Mouse (Mus musculus): Measurements from ENCODE around the gene Sp2.

Gene Sp2

GRCm38 (mm10) chr11:96937549-96938425, 45.0 kb downstream of the Sp2 start:
- peak; percentile 80 to 83 for DNase-seq

GRCm38 (mm10) chr11:96935872-96936650, 46.7 kb downstream of the Sp2 start:
- no peak for DNase-seq

- DNase-seq = peak; percentile 88 to 91
Observed at GRCm38 (mm10) chr11:96934921-96935356, 47.8 kb downstream of the Sp2 start.

GRCm38 (mm10) chr11:96933562-96934276, 49.0 kb downstream of the Sp2 start:
- DNase-seq = no peak

GRCm38 (mm10) chr11:96931327-96932062, 51.3 kb downstream of the Sp2 start:
- peak; percentile 86 to 94 for DNase-seq

- no peak for DNase-seq
Observed at GRCm38 (mm10) chr11:96929766-96930331, 52.9 kb downstream of the Sp2 start.

GRCm38 (mm10) chr11:96929096-96929765, 53.5 kb downstream of the Sp2 start:
- peak; percentile 50 to 76 for DNase-seq

- DNase-seq = peak; percentile 36 to 62
Observed at GRCm38 (mm10) chr11:96928691-96929090, 54.1 kb downstream of the Sp2 start.

GRCm38 (mm10) chr11:96928088-96928487, 54.7 kb downstream of the Sp2 start, which contains the start of gene Prr15l:
TSS of gene Prr15l (plus strand) at chr11:96928104.
- no peak for DNase-seq

- no peak for DNase-seq
Observed at GRCm38 (mm10) chr11:96926587-96926986, 56.2 kb downstream of the Sp2 start.

- DNase-seq = no peak
Observed at GRCm38 (mm10) chr11:96925469-96926148, 57.1 kb downstream of the Sp2 start.

- no peak for DNase-seq
Observed at GRCm38 (mm10) chr11:96924861-96925260, 57.9 kb downstream of the Sp2 start.

GRCm38 (mm10) chr11:96919003-96919402, 63.8 kb downstream of the Sp2 start:
- no peak for DNase-seq

GRCm38 (mm10) chr11:96917415-96917814, 65.3 kb downstream of the Sp2 start:
- DNase-seq = no peak

- no peak for DNase-seq
Observed at GRCm38 (mm10) chr11:96916885-96917396, 65.8 kb downstream of the Sp2 start.

GRCm38 (mm10) chr11:96916044-96916884, 66.5 kb downstream of the Sp2 start, which contains the start of gene Cdk5rap3:
TSS of gene Cdk5rap3 (minus strand) at chr11:96916496.
- peak; percentile 99 to 100 for DNase-seq

GRCm38 (mm10) chr11:96912682-96913081, 70.1 kb downstream of the Sp2 start:
- DNase-seq = no peak

- peak; percentile 76 to 86 for DNase-seq
Observed at GRCm38 (mm10) chr11:96910003-96910402, 72.8 kb downstream of the Sp2 start.

- no peak for DNase-seq
Observed at GRCm38 (mm10) chr11:96908594-96908993, 74.2 kb downstream of the Sp2 start.

All from lung, postnatal 4 days (tissue).